Mouse (Mus musculus): ENCODE results near the gene Katna1. TPM values are rescaled to one million over a fixed set of nuclear protein-coding genes. Genes with fewer than 3 reads are reported as not detected.

Katna1 gene
- polyA plus RNA-seq, 1 experiment: 8.0 TPM

DNA sequence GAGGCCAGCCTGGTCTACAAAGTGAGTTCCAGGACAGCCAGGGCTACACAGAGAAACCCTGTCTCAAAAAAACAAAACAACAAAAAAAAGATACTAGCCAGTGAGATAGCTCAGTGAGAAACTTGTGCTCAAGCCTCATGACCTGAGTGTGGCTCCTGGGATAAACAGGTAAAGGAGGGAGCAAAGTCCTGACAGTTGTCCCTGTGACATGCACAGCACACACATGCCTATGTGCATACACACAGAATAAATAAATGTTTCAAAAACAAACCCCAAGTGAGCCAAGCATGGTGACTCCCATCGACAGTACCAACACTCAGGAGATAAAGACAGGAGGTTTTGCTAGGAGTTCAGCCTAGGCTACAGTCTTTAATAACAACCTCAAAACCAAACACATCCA is 47.0 kb downstream of the Katna1 start:
- no peaks in the 10 kb centered on the region for H3K4me1 ChIP-seq (replicated peaks; ENCODE audit: control insufficient read depth, insufficient read depth, low read length)
- TF ChIP-seq CTCF (IDR thresholded peaks at IDR 0.05; ENCODE audit: borderline replicate concordance, control insufficient read depth, extremely low read depth, insufficient read depth, low read length, poor library complexity) (no peak), POLR2A (IDR thresholded peaks at IDR 0.05; ENCODE audit: control insufficient read depth, extremely low read depth, insufficient read depth, low read length, poor library complexity) (no peak)
- WGBS: 95% methylated on average over 1 of the region's 1 CpGs

DNA sequence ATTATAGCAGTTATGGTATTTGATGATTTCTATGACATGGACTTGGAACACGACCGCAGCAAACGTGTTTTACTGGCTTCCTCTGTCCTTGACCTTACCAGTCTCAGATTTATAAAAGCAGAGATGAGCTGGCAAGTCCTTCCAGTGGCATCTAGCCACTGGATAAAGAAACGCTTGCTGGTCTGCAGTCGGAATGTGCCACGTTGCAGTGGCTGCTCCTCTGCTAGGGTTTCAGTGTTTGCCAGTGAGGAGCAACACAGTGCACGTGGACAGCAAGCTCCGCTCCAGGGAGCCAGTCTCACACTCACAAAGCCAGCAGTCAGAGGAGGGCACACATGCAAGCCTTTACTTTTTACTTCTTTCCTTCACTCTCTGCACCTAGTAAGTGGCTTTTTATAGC is 49.6 kb downstream of the Katna1 start:
- H3K36me3 ChIP-seq (ENCODE audit: control insufficient read depth, insufficient read depth, low read length): peaks cover 14% of the 10 kb centered on the region
- no peak overlapping the region for H3K27ac ChIP-seq (ENCODE audit: control insufficient read depth, insufficient read depth, low read length)
- H3K4me3 ChIP-seq (ENCODE audit: control insufficient read depth, insufficient read depth, low read length): no peak overlapping the region
- no peak for DNase-seq
- H3K27me3 ChIP-seq (ENCODE audit: control insufficient read depth, insufficient read depth, low read length): no peaks in the 10 kb centered on the region
- peaks cover 5% of the 10 kb centered on the region for H3K4me1 ChIP-seq (replicated peaks; ENCODE audit: control insufficient read depth, insufficient read depth, low read length)
- TF ChIP-seq CTCF (IDR thresholded peaks at IDR 0.05; ENCODE audit: borderline replicate concordance, control insufficient read depth, extremely low read depth, insufficient read depth, low read length, poor library complexity) (no peak), POLR2A (IDR thresholded peaks at IDR 0.05; ENCODE audit: control insufficient read depth, extremely low read depth, insufficient read depth, low read length, poor library complexity) (no peak)
- WGBS: 98% methylated on average over 8 of the region's 8 CpGs

More for the DNA sequence above, 47.0 kb downstream of the Katna1 start:
- Histone ChIP-seq H3K36me3 (ENCODE audit: control insufficient read depth, insufficient read depth, low read length) (peaks cover 23% of the 10 kb centered on the region), H3K4me3 (ENCODE audit: control insufficient read depth, insufficient read depth, low read length) (no peak overlapping the region), H3K27me3 (ENCODE audit: control insufficient read depth, insufficient read depth, low read length) (no peaks in the 10 kb centered on the region), H3K27ac (ENCODE audit: control insufficient read depth, insufficient read depth, low read length) (no peak overlapping the region)
- no peak for DNase-seq

DNA sequence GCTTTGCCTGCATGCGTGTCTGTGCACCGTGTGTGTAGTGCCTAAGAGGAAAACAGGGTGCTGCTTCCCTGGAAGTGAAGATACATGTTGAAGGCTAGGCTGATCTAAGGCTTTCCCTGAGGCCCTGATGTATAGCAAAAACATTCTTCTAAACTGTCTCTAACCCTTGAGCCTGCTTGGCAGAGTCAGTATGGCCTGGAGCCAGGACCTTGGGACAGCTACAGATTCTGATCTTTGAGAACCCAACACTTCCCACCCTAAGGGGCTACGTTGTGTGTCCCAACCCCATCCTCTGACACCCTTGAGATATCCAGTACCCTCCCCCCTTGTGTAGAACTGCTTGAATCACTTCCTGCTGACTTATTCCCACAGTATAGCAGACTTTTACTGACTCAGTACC is 52.6 kb downstream of the Katna1 start:
- Histone ChIP-seq H3K4me3 (ENCODE audit: control insufficient read depth, insufficient read depth, low read length) (no peak overlapping the region), H3K4me1 (replicated peaks; ENCODE audit: control insufficient read depth, insufficient read depth, low read length) (peaks cover 5% of the 10 kb centered on the region), H3K27me3 (ENCODE audit: control insufficient read depth, insufficient read depth, low read length) (no peaks in the 10 kb centered on the region), H3K36me3 (ENCODE audit: control insufficient read depth, insufficient read depth, low read length) (peaks cover 4% of the 10 kb centered on the region), H3K27ac (ENCODE audit: control insufficient read depth, insufficient read depth, low read length) (no peak overlapping the region)
- no peak for DNase-seq
- TF ChIP-seq CTCF (IDR thresholded peaks at IDR 0.05; ENCODE audit: borderline replicate concordance, control insufficient read depth, extremely low read depth, insufficient read depth, low read length, poor library complexity): no peak
- no peak for TF ChIP-seq POLR2A (IDR thresholded peaks at IDR 0.05; ENCODE audit: control insufficient read depth, extremely low read depth, insufficient read depth, low read length, poor library complexity)
- WGBS: 97% methylated on average over 3 of the region's 3 CpGs

DNA sequence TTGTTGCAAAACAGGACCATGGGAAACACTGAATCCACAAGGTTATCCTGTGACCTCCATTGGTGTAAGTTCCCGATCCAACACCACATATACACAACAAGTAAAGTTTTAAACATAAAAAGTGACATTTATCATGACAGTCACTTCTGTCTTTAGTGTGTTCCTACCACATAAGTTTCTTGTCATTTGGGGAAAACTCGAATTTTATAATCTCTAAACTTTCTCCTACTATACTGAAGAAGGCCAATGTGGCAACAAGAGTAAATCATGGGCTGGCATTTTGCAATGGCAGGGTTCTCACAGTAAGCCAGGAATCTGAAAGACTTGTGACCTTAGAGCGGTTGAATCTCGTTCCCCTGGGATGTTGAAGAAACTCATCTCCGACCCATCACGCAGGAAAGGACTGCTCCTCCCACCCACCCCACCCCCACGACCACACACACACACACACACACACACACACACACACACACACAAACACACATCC is 54.0 kb downstream of the Katna1 start:
- H3K27ac ChIP-seq (ENCODE audit: control insufficient read depth, insufficient read depth, low read length): no peak overlapping the region
- H3K36me3 ChIP-seq (ENCODE audit: control insufficient read depth, insufficient read depth, low read length): peaks cover 2% of the 10 kb centered on the region
- 32% methylated on average over 7 of the region's 7 CpGs for WGBS
- DNase-seq: no peak
- H3K4me1 ChIP-seq (replicated peaks; ENCODE audit: control insufficient read depth, insufficient read depth, low read length): peaks cover 5% of the 10 kb centered on the region
- H3K4me3 ChIP-seq (ENCODE audit: control insufficient read depth, insufficient read depth, low read length): peak overlapping the region; percentile 94
- no peak for TF ChIP-seq POLR2A (IDR thresholded peaks at IDR 0.05; ENCODE audit: control insufficient read depth, extremely low read depth, insufficient read depth, low read length, poor library complexity)
- no peaks in the 10 kb centered on the region for H3K27me3 ChIP-seq (ENCODE audit: control insufficient read depth, insufficient read depth, low read length)

DNA sequence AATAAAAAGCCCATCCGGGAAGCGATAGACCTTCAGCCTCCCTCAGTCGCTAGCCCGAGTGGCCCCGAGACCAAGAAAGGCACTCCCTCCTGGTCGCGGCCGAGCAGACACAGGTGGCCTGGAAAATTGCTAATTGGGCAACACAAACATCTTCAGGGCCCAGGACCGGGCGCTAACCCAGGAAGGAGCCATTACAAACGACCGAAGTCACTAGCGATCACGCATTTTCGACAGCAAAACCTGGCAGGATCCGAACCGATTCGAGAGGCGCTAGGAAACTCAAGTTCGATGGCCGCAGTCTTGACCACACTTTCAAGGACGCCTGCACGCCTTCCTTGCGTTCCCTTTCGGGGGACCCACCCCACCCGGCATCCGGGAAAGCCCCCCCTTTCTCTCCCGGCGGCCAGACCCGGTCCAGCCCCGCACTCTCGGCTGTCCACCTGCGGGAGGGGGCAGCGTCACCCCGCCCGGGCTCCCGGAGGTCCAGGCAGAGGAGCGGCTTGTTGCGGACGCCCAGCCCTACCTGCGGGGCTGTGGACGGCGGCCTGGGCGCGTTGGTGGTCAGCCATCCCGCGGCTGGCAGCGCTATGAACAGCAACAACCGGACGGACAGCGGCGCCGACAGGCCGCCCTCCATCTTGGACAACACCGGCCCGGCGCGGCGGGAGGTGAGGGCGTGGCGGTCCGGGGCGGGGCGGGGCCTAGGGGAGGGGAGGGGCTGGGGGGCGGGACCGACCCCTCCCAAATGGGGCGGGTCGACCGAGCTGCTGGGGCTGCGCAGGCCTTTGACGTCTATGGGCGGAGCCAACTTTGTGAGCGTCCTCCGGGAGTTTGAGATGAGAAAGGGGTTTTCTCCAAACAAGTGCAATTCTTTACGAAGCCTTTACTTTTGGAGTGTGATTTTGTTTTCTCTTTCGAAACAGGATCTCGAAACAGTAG is 54.7 kb downstream of the Katna1 start:
- DNase-seq: peak; percentile 88
- Histone ChIP-seq H3K36me3 (ENCODE audit: control insufficient read depth, insufficient read depth, low read length) (no peaks in the 10 kb centered on the region; the same call in 1 of the 2 replicates), H3K27me3 (ENCODE audit: control insufficient read depth, insufficient read depth, low read length) (no peaks in the 10 kb centered on the region), H3K27ac (ENCODE audit: control insufficient read depth, insufficient read depth, low read length) (no peak overlapping the region), H3K4me3 (ENCODE audit: control insufficient read depth, insufficient read depth, low read length) (peak overlapping the region; percentile 94), H3K4me1 (replicated peaks; ENCODE audit: control insufficient read depth, insufficient read depth, low read length) (peaks cover 5% of the 10 kb centered on the region)
- WGBS: under 1% methylated on average over 66 of the region's 77 CpGs
- TF ChIP-seq CTCF (IDR thresholded peaks at IDR 0.05; ENCODE audit: borderline replicate concordance, control insufficient read depth, extremely low read depth, insufficient read depth, low read length, poor library complexity) (no peak), POLR2A (IDR thresholded peaks at IDR 0.05; ENCODE audit: control insufficient read depth, extremely low read depth, insufficient read depth, low read length, poor library complexity) (0 out of 2 replicates have a peak, but pooled peaks have one; percentile 19)

DNA sequence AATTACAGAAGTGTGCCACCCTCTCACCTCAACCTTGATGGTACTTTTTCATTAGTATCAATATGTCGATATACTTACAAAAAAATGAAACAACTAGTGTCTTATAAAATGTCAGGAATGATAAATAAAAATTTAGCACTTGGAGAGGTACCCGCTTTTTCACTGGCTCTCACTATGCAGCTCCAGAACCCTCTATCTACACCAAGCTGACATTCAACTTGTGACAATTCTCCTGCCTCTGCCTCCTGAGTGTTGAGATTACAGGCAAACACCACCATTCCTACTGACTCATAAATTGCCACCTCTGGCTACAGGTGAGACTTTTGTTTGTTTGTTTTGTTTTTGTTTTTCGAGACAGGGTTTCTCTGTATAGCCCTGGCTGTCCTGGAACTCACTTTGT is 55.4 kb downstream of the Katna1 start:
- no peak for DNase-seq
- 53% methylated on average over 3 of the region's 3 CpGs for WGBS
- no peak for TF ChIP-seq POLR2A (IDR thresholded peaks at IDR 0.05; ENCODE audit: control insufficient read depth, extremely low read depth, insufficient read depth, low read length, poor library complexity)
- Histone ChIP-seq H3K36me3 (ENCODE audit: control insufficient read depth, insufficient read depth, low read length) (no peaks in the 10 kb centered on the region; the same call in 1 of the 2 replicates), H3K27ac (ENCODE audit: control insufficient read depth, insufficient read depth, low read length) (no peak overlapping the region), H3K27me3 (ENCODE audit: control insufficient read depth, insufficient read depth, low read length) (no peaks in the 10 kb centered on the region), H3K4me1 (replicated peaks; ENCODE audit: control insufficient read depth, insufficient read depth, low read length) (peaks cover 5% of the 10 kb centered on the region), H3K4me3 (ENCODE audit: control insufficient read depth, insufficient read depth, low read length) (no peak overlapping the region)
